Mouse (Mus musculus) spleen, postnatal 36 days (tissue): ENCODE results near the gene Preb.
A peak's percentile ranks its signal among the peaks of the same experiment; 100 is the strongest.

ENCODE experiments used
- DNase-seq, 2 experiments: peaks; one replicate each; pipeline ENCODE4 v3.0.0; 2022; ENCODE audit warnings: low spot score in 2 of 2, mixed read lengths in 1 of 2

Gene Preb

DNA sequence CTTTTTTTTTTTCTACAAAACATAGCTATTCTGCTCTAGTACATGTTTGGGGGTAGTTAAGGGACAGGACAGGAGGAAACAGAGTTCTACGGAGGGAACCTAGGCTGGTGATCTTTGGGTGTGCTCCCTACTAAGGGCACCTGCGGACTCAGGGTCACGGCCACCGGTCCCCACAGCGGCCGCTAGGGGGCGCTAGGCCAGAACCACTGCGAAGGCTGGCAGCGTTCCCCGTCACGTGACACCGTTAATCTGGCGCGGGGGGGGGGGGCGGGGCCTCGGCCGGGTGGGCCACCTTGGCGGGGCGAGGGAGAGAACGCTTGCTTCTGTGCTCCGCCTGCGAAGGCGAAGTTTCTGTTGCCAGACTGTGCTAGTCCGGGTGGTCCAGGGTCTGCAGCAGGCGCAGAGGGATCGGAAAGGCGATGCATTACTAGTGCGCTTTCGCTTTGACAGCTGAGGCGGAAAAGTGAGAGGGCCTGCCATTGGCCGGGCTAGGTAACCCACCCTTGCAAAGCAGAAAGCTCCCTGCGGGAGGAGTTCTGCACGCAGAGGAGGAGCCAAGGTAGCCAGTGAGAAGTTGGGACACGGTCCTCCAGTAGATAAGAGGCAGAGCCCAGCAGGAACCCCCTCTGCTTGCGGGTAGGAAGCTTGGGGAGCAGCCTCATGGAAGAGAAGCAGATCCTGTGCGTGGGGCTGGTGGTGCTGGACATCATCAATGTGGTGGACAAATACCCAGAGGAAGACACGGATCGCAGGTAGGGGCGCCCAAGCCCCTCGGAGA lies 38.7 kb downstream of the Preb start, which contains the start of gene Khk:
Khk (plus strand) TSS at position 176 of the 778 bp plus-strand sequence.
- peak; percentile 87 to 91 for DNase-seq

- no peak for DNase-seq
These were observed 39.5 kb downstream of the Preb start for GRCm38 (mm10) chr5:30920621-30921020.

- no peak for DNase-seq
These were observed 40.1 kb downstream of the Preb start for GRCm38 (mm10) chr5:30919831-30920614.

DNA sequence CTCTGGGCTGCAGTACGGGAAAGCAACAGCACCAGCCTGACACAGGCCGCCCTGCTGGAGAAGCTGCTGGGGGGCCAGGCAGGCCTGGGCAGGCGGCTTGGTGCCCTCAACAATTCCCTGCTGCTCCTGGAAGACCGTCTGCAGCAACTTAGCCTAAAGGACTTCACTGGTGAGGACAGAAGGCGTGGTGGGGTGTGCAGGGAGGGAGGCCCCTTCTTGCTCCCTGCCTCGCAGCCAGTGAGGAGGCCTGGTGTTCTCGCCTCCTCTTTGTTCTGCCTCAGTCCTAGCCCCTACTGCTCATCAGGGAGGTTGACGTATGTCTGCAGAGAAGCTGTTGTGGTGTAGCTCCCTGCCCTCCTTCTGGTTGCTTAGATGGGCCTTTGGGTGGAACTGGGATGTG lies 41.5 kb downstream of the Preb start:
- DNase-seq = no peak

GRCm38 (mm10) chr5:30917891-30918670 lies 42.1 kb downstream of the Preb start:
- no peak for DNase-seq

DNA sequence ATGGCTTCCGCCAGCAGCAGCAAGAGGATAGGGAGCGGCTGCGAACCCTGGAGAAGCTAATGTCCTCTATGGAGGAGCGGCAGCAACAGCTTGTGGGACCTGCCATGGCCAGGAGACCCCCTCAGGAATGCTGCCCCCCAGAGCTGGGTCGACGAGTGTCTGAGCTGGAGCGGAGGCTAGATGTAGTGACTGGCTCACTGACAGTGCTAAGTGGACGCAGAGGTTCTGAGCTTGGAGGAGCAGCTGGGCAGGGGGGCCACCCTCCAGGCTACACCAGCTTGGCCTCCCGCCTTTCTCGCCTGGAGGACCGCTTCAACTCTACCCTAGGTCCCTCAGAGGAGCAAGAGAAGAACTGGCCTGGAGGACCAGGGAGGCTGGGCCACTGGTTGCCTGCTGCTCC lies 42.8 kb downstream of the Preb start:
- DNase-seq = no peak

GRCm38 (mm10) chr5:30916841-30917240 lies 43.3 kb downstream of the Preb start:
- DNase-seq = no peak

DNA sequence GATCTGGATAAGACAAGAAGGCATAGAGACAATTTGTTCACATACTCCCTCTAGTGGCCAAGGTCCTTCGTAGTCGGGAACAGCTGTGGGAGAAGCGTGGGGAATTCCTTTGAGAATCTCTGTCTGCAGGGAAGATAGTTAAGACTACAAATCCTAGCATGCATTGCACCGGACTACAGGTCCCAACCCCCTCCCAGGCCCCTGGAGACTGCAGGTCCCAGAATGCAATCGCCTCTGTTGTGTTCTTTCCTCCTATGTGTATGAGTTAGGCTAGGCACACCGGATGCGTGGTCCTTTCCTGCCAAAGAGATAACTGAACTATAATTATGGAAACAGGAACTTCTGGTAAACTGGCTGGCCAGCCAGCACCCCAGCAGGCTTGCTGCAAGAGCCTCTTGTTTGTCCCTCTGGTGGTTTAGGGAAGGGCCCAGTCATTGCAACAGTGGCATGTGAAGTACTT lies 44.2 kb downstream of the Preb start:
- DNase-seq = peak; percentile 77 to 80

DNA sequence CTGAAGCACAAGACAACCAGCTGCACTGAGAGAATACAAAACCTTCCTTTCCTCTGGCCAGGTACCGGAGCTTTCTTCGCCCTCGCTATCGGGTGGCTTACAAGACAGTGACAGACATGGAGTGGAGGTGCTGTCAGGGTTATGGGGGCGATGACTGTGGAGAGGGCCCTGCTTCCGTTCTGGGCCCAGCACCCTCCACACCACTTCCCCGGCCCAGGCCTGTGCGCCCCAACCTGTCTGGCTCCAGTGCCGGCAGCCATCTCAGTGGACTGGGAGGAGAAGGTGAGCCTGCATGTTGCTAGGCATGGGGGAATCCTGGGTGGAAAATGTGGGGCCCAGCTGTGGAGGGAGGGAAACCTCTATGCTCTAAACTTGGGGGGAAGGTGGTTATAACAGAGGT lies 44.7 kb downstream of the Preb start:
- DNase-seq = no peak

DNA sequence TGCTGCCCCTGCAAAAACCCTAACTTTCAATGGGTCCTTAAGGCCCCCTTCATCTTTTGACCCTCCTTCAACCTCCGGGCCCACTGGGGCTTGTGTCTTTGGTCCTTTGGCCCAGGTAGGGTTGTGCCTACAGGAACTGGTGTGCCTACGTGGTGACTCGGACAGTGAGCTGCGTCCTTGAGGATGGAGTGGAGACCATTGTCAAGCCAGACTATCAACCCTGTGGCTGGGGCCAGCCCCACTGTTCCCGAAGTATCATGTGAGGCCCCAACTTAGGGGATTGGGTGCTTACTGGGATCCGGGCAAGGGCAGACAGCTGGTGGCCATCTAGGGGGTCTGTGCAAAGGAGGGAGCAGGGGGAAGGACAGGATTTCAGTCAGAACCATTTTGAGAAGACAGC lies 45.3 kb downstream of the Preb start:
- no peak for DNase-seq

DNA sequence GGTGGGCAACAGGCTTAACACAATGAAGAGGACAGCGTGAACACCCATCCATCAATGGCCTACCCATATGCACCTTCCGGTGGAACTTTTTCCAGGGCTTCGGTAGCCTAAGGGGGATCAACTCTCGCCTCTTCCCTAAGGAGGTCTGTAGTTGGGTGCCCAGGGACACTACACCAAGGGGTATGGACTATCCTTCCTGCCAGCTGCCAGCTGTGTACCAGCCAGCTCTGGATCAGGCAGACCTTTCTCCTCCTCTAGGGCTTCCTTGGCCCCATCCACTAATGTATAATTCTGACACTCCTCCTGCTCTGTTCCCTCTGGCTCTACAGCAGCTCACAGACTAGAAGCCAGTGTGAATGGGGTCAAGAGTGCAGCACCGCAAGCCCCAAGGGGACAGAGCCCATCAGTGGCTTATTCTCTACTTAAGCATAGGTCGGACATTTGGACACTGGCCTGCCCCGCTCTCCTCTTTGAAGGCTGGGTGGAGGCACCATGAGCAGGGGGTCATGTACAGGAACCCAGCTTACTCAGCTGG lies 46.0 kb downstream of the Preb start:
- DNase-seq = no peak

DNA sequence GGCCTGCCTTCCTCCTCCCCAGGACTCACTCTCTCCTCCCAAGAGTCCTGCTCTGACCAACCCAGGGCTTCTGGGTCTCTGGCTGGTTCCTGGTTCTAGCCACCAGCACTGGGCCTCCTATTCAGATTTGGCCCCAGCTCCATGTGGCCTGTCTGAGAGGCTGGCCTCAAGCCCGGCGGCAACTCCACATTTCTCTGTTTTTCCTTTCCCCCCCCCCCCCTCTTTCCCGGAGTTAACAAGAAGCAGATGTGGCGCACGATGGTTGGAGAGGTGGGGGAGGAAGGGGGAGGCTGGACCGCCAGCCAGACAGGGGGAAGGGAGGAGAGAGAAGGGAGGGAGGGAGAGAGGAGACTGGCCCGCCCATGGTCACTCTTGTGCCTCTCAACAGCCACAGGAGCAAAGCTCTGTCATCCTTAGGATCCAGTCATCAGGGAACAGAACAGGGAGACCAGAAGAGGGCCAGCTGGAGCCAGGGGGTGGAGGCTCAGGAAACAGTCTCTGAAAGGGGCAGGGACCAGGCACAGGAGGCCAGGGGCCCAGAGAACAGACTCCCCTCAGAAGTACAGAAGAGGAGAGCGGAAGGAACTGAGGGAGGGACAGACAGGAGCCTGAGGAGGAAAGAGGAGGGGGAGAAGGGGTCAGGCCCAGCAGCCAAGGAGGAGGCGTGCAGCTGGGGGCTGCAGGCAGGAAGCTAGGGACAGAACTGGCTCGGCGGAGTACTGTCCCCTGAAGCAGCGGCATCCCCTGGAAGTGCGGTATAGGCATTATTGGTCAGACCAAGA lies 46.9 kb downstream of the Preb start, which contains the start of gene Emilin1:
Emilin1 (plus strand) TSS at position 343 of the 782 bp plus-strand sequence.
- no peak for DNase-seq

- no peak for DNase-seq
These were observed 48.0 kb downstream of the Preb start for GRCm38 (mm10) chr5:30912156-30912555.

DNA sequence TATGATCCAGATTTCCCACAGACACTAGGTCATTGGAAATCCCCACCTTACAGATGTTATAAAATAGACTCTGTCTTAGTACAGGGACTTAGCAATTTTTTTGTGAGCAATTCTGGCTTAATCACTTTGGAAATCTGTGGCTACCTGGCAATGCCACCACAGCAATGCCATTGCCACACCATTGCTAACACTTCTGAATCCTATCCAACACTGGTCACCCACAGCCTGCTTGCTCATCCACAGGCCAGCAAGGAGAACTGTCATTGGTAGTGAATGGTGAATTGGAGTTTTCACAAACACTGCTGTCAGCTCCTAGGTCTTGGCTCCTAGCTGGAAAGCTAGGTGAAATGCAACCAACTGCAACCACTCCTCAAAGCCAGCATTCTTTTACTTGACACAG lies 49.7 kb downstream of the Preb start:
- no peak for DNase-seq

DNA sequence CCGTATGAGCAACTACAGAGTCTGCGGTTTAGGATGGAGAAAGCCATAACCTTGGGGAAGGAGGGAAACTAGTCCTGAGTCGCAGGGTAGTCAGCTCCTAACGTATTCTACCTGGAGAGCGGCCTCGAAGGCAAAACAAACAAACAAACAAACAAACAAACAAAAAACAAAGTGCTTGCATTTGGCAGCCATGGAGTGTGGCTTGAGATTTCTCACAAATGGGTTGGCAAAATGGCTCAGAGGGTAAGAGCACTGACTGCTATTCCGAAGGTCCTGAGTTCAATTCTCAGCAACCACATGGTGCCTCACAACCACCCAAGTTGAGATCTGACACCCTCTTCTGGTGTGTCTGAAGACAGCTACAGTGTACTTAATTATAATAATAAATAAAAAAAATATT lies 50.3 kb downstream of the Preb start:
- no peak for DNase-seq

DNA sequence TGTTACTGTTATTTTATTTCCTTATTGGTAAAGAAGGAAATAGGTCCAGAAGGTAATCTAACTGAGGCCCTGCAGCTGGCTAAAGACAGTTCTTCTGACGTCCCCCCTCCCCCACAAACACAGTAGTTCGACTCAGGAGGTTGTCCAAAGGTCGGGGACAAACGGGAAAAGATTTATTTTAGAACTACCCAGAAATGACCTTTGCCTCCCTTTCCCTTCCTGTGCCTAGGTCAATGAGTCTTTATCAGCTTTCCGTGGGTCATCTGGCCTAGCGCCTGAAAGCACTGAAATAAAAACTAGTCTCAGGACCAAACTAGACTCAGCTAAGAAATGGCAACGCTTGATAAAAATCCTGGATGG lies 50.9 kb downstream of the Preb start:
- no peak for DNase-seq

GRCm38 (mm10) chr5:30908426-30909299 lies 51.5 kb downstream of the Preb start:
- DNase-seq = no peak

DNA sequence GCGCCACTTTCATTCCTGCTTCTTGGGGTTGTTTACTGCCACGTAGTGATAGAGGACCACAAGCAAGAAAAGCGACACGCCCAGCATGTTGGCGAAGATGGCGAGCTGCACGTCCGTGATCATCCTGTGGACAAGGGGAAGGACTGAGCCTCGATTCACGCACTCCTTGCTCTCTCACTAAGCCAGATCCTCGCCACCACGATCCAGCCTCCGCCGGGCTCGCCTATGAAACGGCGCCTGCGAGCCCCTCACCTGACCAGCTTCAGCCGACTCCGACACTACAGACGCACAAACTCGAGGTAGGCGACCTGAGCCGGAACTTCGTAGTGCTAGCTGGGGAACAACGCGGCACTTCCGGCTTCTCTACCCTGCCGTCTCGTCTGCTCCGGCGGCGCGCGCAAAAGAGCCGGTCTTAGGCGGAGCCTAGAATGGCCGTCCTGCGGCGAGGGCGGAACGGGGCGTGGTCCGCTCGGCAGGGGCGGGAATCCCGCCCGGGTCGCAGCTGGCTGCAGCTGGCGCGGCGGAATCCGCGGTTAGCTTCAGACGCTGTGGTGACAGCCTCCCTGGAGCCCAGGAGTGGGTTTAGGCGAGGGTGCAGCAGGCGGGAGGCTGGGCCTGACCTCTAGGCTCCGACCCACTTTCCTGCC lies 52.6 kb downstream of the Preb start, which contains the start of gene Ost4:
Ost4 (minus strand) TSS at position 376 of the 647 bp plus-strand sequence.
- peak; percentile 97 for DNase-seq

DNA sequence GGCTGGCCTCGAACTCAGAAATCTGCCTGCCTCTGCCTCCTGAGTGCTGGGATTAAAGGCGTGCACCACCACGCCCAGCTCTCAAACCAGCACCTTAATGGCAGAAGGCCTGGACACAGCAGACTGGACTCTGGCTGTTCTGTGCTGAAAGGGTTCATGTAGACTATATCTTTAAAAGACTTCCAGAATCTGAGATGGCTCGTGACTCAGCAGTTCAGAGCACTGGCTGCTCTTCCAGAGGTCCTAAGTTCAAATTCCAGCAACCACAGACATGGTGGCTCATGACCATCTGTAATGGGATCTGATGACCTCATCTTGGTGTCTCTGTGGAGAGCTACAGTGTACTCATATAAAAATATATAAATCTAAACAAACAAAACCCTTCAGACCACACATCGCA lies 58.3 kb downstream of the Preb start:
- DNase-seq = no peak
